Comparison of ENCODE assay signal across 16 mouse cellular contexts in genomic region chr1:66495310-66496012, GRCm38 (mm10). TPM values are rescaled to one million over a fixed set of nuclear protein-coding genes. Genes with fewer than 3 reads are reported as not detected.
A peak's percentile ranks its signal among the peaks of the same experiment; 100 is the strongest.
DNase-seq lines count a peak whose midpoint lies in the region; ATAC-seq and TF ChIP-seq lines count a peak whose summit lies in the region.
"Had no signal": no experiment of that assay in that cellular context is flagged by ENCODE, and none has a peak within 500 bp of the region (broad histone marks: within the 10 kb centered on the region; RNA-seq: fewer than 3 reads in every experiment).

No protein-coding gene starts in this region.

- ATAC-seq in hindbrain, embryonic 11.5 days (ENCODE audit: low FRiP score), result peak; percentile 85
- peak; percentile 52; the same call in 1 of the 2 replicates for ATAC-seq in hindbrain, embryonic 12.5 days (ENCODE audit: low FRiP score)
- peak; percentile 82 for ATAC-seq in midbrain, embryonic 16.5 days

- no peaks in the 10 kb centered on the region for H3K27me3 ChIP-seq in hindbrain, embryonic 11.5 days (ENCODE audit: control insufficient read depth, insufficient read depth, low read length)
- H3K27me3 ChIP-seq in hindbrain, embryonic 10.5 days (ENCODE audit: insufficient read depth, poor library complexity, severe bottlenecking), result no peaks in the 10 kb centered on the region
- no peaks in the 10 kb centered on the region for H3K27me3 ChIP-seq in hindbrain, embryonic 12.5 days
- H3K27me3 ChIP-seq in midbrain, embryonic 16.5 days (ENCODE audit: control insufficient read depth, insufficient read depth, low read depth, low read length), result no peaks in the 10 kb centered on the region
- H3K27me3 ChIP-seq: embryonic facial prominence, embryonic 15.5 days had no signal

- peak; percentile 12 for DNase-seq in hindbrain, embryonic 11.5 days (ENCODE audit: low spot score)
- no peak for DNase-seq in hindbrain, embryonic 10.5 days (ENCODE audit: low spot score)
- peak; percentile 80 for DNase-seq in brain, embryonic 14.5 days (ENCODE audit: low read depth)
- DNase-seq in right cerebral cortex, adult 2 months (ENCODE audit: low spot score in 2 of 2), result no peak
- no peak for DNase-seq in layer of hippocampus, adult 9-10 months (ENCODE audit: low spot score)
- DNase-seq in layer of hippocampus, postnatal 36 days, result no peak
- DNase-seq: cerebellum, adult 18-20 months; kidney, postnatal 36 days; liver; lung, embryonic 14.5 days; right cerebral cortex, postnatal 14 days; thymus, adult 2 months had no signal

- no peaks in the 10 kb centered on the region for H3K4me1 ChIP-seq in hindbrain, embryonic 11.5 days (replicated peaks; ENCODE audit: control insufficient read depth, insufficient read depth, low read length)
- H3K4me1 ChIP-seq in hindbrain, embryonic 10.5 days (replicated peaks), result peaks cover 10% of the 10 kb centered on the region
- H3K4me1 ChIP-seq in hindbrain, embryonic 12.5 days, result no peaks in the 10 kb centered on the region
- H3K4me1 ChIP-seq in midbrain, embryonic 16.5 days (ENCODE audit: control insufficient read depth, insufficient read depth, low read length), result peaks cover 6% of the 10 kb centered on the region; the same call in 1 of the 2 replicates
- H3K4me1 ChIP-seq: embryonic facial prominence, embryonic 15.5 days had no signal

- no peaks in the 10 kb centered on the region for H3K9me3 ChIP-seq in hindbrain, embryonic 11.5 days (ENCODE audit: control insufficient read depth, low read length)
- H3K9me3 ChIP-seq in hindbrain, embryonic 10.5 days, result no peaks in the 10 kb centered on the region
- no peaks in the 10 kb centered on the region for H3K9me3 ChIP-seq in hindbrain, embryonic 12.5 days (replicated peaks)
- no peaks in the 10 kb centered on the region for H3K9me3 ChIP-seq in midbrain, embryonic 16.5 days (replicated peaks; ENCODE audit: control insufficient read depth, low read length, poor library complexity, severe bottlenecking)
- H3K9me3 ChIP-seq: embryonic facial prominence, embryonic 15.5 days had no signal

- no peak overlapping the region for H3K4me3 ChIP-seq in hindbrain, embryonic 11.5 days (ENCODE audit: low read depth, low read length)
- no peak overlapping the region for H3K4me3 ChIP-seq in hindbrain, embryonic 10.5 days
- H3K4me3 ChIP-seq in hindbrain, embryonic 12.5 days, result no peak overlapping the region
- H3K4me3 ChIP-seq in midbrain, embryonic 16.5 days (ENCODE audit: low read depth, low read length), result no peak overlapping the region
- H3K4me3 ChIP-seq: embryonic facial prominence, embryonic 15.5 days had no signal

- H3K9ac ChIP-seq in hindbrain, embryonic 11.5 days (ENCODE audit: low read depth, low read length), result no peak overlapping the region
- no peak overlapping the region for H3K9ac ChIP-seq in hindbrain, embryonic 12.5 days
- H3K9ac ChIP-seq in midbrain, embryonic 16.5 days (ENCODE audit: low read depth, low read length), result no peak overlapping the region
- H3K9ac ChIP-seq: embryonic facial prominence, embryonic 15.5 days; lung, embryonic 14.5 days had no signal

- H3K36me3 ChIP-seq in hindbrain, embryonic 11.5 days (ENCODE audit: control insufficient read depth, insufficient read depth, low read length), result no peaks in the 10 kb centered on the region
- H3K36me3 ChIP-seq in hindbrain, embryonic 10.5 days, result no peaks in the 10 kb centered on the region
- H3K36me3 ChIP-seq in hindbrain, embryonic 12.5 days, result no peaks in the 10 kb centered on the region
- peaks cover 2% of the 10 kb centered on the region; the same call in 1 of the 2 replicates for H3K36me3 ChIP-seq in midbrain, embryonic 16.5 days (ENCODE audit: control insufficient read depth, insufficient read depth, low read length)
- H3K36me3 ChIP-seq: embryonic facial prominence, embryonic 15.5 days had no signal

- WGBS in hindbrain, embryonic 11.5 days, result 57% methylated on average over 3 of the region's 3 CpGs
- WGBS in hindbrain, embryonic 10.5 days, result 69% methylated on average over 3 of the region's 3 CpGs
- 42% methylated on average over 3 of the region's 3 CpGs for WGBS in hindbrain, embryonic 12.5 days
- 22% methylated on average over 3 of the region's 3 CpGs for WGBS in midbrain, embryonic 16.5 days

- no peak overlapping the region for H3K27ac ChIP-seq in hindbrain, embryonic 11.5 days (ENCODE audit: low read depth, low read length)
- no peak overlapping the region for H3K27ac ChIP-seq in hindbrain, embryonic 10.5 days
- no peak overlapping the region for H3K27ac ChIP-seq in hindbrain, embryonic 12.5 days
- H3K27ac ChIP-seq in midbrain, embryonic 16.5 days (ENCODE audit: low read length), result no peak overlapping the region; the same call in 1 of the 2 replicates
- H3K27ac ChIP-seq: embryonic facial prominence, embryonic 15.5 days had no signal

- H3K4me2 ChIP-seq in hindbrain, embryonic 11.5 days (replicated peaks; ENCODE audit: low read depth, low read length), result no peak overlapping the region
- no peak overlapping the region for H3K4me2 ChIP-seq in hindbrain, embryonic 12.5 days (replicated peaks)
- no peak overlapping the region for H3K4me2 ChIP-seq in midbrain, embryonic 16.5 days (ENCODE audit: low read length)
- H3K4me2 ChIP-seq: embryonic facial prominence, embryonic 15.5 days; lung, embryonic 14.5 days had no signal

- TF ChIP-seq POLR2A in brain, embryonic 14.5 days (IDR thresholded peaks at IDR 0.05; ENCODE audit: borderline replicate concordance, extremely low read depth, insufficient read depth, insufficient read length, poor library complexity, severe bottlenecking), result no peak

- no peak for TF ChIP-seq CTCF in brain, embryonic 14.5 days (IDR thresholded peaks at IDR 0.05; ENCODE audit: borderline replicate concordance, extremely low read depth, insufficient read depth, insufficient read length)

RNA-seq across cellular contexts. Expression of gene Unc80, which starts 27.3 kb away (rescaled TPM):
- polyA plus RNA-seq in hindbrain, embryonic 11.5 days (2014; fragmentation: Nextera tagmentation; extraction: Ambion mirVana), result 0.80 and 1.3 TPM in 2 replicates
- polyA plus RNA-seq in hindbrain, embryonic 10.5 days (2016; fragmentation: Nextera tagmentation; extraction: Ambion mirVana), result 0.44 and 0.93 TPM in 2 replicates
- 5.9 and 8.0 TPM in 2 replicates for polyA plus RNA-seq in brain, embryonic 14.5 days (2012; rRNA removed)
- 0.94 and 1.5 TPM in 2 replicates for polyA plus RNA-seq in hindbrain, embryonic 12.5 days (2016; fragmentation: Nextera tagmentation; extraction: Ambion mirVana)
- polyA plus RNA-seq in midbrain, embryonic 16.5 days (2015; fragmentation: Nextera tagmentation; extraction: Ambion mirVana), result 7.2 and 7.9 TPM in 2 replicates
- total RNA-seq in layer of hippocampus, postnatal 36 days (2021), result 100 to 1,000 TPM; 204 to 223 TPM
- total RNA-seq: megakaryocyte, adult 5-6 weeks had no signal

Comparison
In these comparisons a context has a peak if more than half of its experiments do, and no peak if none do; other contexts are left out.
1. DNase-seq: peak in hindbrain, embryonic 11.5 days (single experiment) and brain, embryonic 14.5 days (single experiment); none in hindbrain, embryonic 10.5 days (single experiment), right cerebral cortex, adult 2 months (0 of 2), layer of hippocampus, adult 9-10 months (single experiment) and layer of hippocampus, postnatal 36 days (0 of 2).
2. Peak in every context shown above with its lines, with median percentiles within 50 percentile points of each other: ATAC-seq.